Mouse (Mus musculus) stomach, embryonic 15.5 days (tissue): Measurements from ENCODE around the gene Phactr2. TPM values are rescaled to one million over a fixed set of nuclear protein-coding genes. Genes with fewer than 3 reads are reported as not detected.

Experiments used
- ATAC-seq: fragments of 200-750 bp; cut with Nextera tagmentation; 2 replicates; pipeline ENCODE4 v1.8.0; 2017; ENCODE audit warnings: low read depth, moderate number of reproducible peaks, moderate TSS enrichment; ENCODE audit not compliant: insufficient read depth, low FRiP score
- H3K27ac ChIP-seq: fragments of 300-500 bp; sonication (generic); 2 replicates; pipeline ENCODE4 v1.5.1; 2015; ENCODE audit warnings: mild to moderate bottlenecking, inconsistent platforms
- H3K27me3 ChIP-seq: fragments of 300-500 bp; sonication (generic); replicated peaks from 2 replicates; pipeline ENCODE4 v1.6.1; 2015; ENCODE audit warnings: inconsistent platforms
- H3K36me3 ChIP-seq: fragments of 300-500 bp; sonication (generic); 2 replicates; pipeline ENCODE4 v1.6.1; 2015; ENCODE audit warnings: inconsistent platforms
- H3K4me1 ChIP-seq: fragments of 300-500 bp; sonication (generic); 2 replicates; pipeline ENCODE4 v1.6.1; 2015; ENCODE audit warnings: inconsistent platforms
- H3K4me2 ChIP-seq: fragments of 300-500 bp; sonication (generic); 2 replicates; pipeline ENCODE4 v1.6.1; 2015; ENCODE audit warnings: mild to moderate bottlenecking, inconsistent platforms
- H3K4me3 ChIP-seq: fragments of 300-500 bp; sonication (generic); replicated peaks from 2 replicates; pipeline ENCODE4 v1.5.1; 2015; ENCODE audit warnings: inconsistent platforms
- H3K9ac ChIP-seq: fragments of 300-500 bp; sonication (generic); 2 replicates; pipeline ENCODE4 v1.6.1; 2015; ENCODE audit warnings: inconsistent platforms
- H3K9me3 ChIP-seq: fragments of 300-500 bp; sonication (generic); 2 replicates; pipeline ENCODE4 v1.6.1; 2016; ENCODE audit warnings: inconsistent platforms
- WGBS: fragments of 180-500 bp; shearing (Covaris S2); methylation state at CpG from one replicate; pipeline ENCODE4 v1.1.7; 2015; 5-methylcytosine and 5-hydroxymethylcytosine counted together
- polyA plus RNA-seq: library from polyadenylated mRNA; unstranded; fragments of >200 nt; fragmentation: Nextera tagmentation; extraction: Ambion mirVana; gene quantifications from 2 replicates; pipeline ENCODE4 v1.2.1, GENCODE M21; 2015

The Phactr2 gene
- polyA plus RNA-seq, 1 experiment from 2014 or later, result 29.4 TPM

GRCm38 (mm10) chr10:13230716-13231115 lies 243.5 kb downstream of the Phactr2 start:
- 84% methylated on average over 7 of the region's 7 CpGs for WGBS
- Histone ChIP-seq H3K4me2 (no peak overlapping the region), H3K27ac (no peak overlapping the region), H3K4me3 (no peak overlapping the region), H3K27me3 (no peaks in the 10 kb centered on the region), H3K9me3 (no peaks in the 10 kb centered on the region), H3K4me1 (no peaks in the 10 kb centered on the region), H3K9ac (no peak overlapping the region), H3K36me3 (peaks cover 4% of the 10 kb centered on the region; the same call in 1 of the 2 replicates)
- no peak for ATAC-seq

- Histone ChIP-seq H3K36me3 (peaks cover 5% of the 10 kb centered on the region; the same call in 1 of the 2 replicates), H3K4me3 (no peak overlapping the region), H3K4me2 (no peak overlapping the region), H3K4me1 (no peaks in the 10 kb centered on the region), H3K9ac (no peak overlapping the region), H3K27ac (no peak overlapping the region), H3K9me3 (no peaks in the 10 kb centered on the region), H3K27me3 (no peaks in the 10 kb centered on the region)
- WGBS, result 85% methylated on average over 7 of the region's 7 CpGs
- ATAC-seq, result no peak
Measured at GRCm38 (mm10) chr10:13225377-13226063, 248.7 kb downstream of the Phactr2 start.

GRCm38 (mm10) chr10:13222135-13222534 lies 252.1 kb downstream of the Phactr2 start:
- ATAC-seq, result no peak
- Histone ChIP-seq H3K9me3 (no peaks in the 10 kb centered on the region), H3K27me3 (no peaks in the 10 kb centered on the region), H3K4me2 (no peak overlapping the region), H3K36me3 (peaks cover 5% of the 10 kb centered on the region; the same call in 1 of the 2 replicates), H3K4me1 (no peaks in the 10 kb centered on the region), H3K27ac (no peak overlapping the region), H3K4me3 (no peak overlapping the region), H3K9ac (no peak overlapping the region)
- WGBS, result 75% methylated on average over 3 of the region's 3 CpGs

GRCm38 (mm10) chr10:13220061-13220460 lies 254.2 kb downstream of the Phactr2 start:
- ATAC-seq, result no peak
- Histone ChIP-seq H3K9ac (no peak overlapping the region), H3K4me1 (no peaks in the 10 kb centered on the region), H3K27me3 (no peaks in the 10 kb centered on the region), H3K36me3 (peaks cover 5% of the 10 kb centered on the region; the same call in 1 of the 2 replicates), H3K27ac (no peak overlapping the region), H3K9me3 (no peaks in the 10 kb centered on the region), H3K4me3 (no peak overlapping the region), H3K4me2 (no peak overlapping the region)
- 69% methylated on average over 1 of the region's 1 CpGs for WGBS

DNA sequence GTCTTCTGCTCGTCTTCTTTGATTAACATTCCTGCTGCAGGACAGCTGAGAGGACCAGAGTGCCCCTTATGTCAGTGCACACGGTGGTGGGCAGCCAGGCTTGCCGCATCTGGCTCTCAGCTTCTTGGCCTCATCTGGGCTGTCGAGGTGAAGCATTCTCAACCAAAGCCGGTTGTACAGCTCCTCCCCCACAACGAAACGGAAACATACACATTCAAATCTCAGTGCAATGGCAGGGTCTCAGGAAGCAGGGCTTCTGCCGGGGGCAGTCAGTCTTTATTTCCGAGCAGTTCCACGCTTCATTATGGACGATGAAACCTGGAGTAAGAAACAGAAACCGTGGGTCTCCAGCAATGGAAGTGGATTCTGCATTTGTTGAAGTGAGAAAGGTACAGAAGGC lies 260.3 kb downstream of the Phactr2 start:
- ATAC-seq, result no peak
- Histone ChIP-seq H3K9me3 (no peaks in the 10 kb centered on the region), H3K4me3 (no peak overlapping the region), H3K27ac (peak overlapping the region; percentile 58), H3K36me3 (no peaks in the 10 kb centered on the region), H3K9ac (no peak overlapping the region), H3K4me1 (peaks cover 11% of the 10 kb centered on the region), H3K4me2 (no peak overlapping the region), H3K27me3 (no peaks in the 10 kb centered on the region)
- 58% methylated on average over 12 of the region's 12 CpGs for WGBS

GRCm38 (mm10) chr10:13212829-13213228 lies 261.4 kb downstream of the Phactr2 start:
- H3K27me3 ChIP-seq, result no peaks in the 10 kb centered on the region

DNA sequence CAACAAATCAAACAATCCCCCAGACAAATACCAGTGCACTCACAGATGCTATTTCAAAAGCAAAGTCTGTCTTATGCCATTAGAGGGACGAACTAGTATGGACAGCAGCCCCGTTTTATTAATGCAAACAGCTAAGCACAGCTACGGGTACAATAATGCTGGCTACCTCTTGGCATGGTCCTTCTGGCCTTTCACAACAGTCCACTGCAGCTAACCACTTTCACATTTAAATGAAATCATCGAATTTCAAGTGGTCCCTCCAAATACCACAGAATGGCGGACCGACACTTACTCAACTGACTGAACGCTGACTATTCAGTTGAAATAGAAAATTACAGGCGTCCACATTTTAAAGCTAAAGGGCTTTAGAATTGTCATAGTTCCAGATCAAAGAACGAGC lies 261.9 kb downstream of the Phactr2 start:
- no peak for ATAC-seq
- H3K27ac ChIP-seq, result peak overlapping the region; percentile 60; the same call in 1 of the 2 replicates

More at GRCm38 (mm10) chr10:13212829-13213228, 261.4 kb downstream of the Phactr2 start:
- no peak overlapping the region for H3K4me2 ChIP-seq
- H3K4me3 ChIP-seq, result no peak overlapping the region
- peaks cover 11% of the 10 kb centered on the region for H3K4me1 ChIP-seq
- no peaks in the 10 kb centered on the region for H3K9me3 ChIP-seq
- no peak overlapping the region for H3K9ac ChIP-seq
- WGBS, result 36% methylated on average over 6 of the region's 6 CpGs
- no peak for ATAC-seq
- H3K36me3 ChIP-seq, result no peaks in the 10 kb centered on the region
- peak overlapping the region; percentile 60; the same call in 1 of the 2 replicates for H3K27ac ChIP-seq

DNA sequence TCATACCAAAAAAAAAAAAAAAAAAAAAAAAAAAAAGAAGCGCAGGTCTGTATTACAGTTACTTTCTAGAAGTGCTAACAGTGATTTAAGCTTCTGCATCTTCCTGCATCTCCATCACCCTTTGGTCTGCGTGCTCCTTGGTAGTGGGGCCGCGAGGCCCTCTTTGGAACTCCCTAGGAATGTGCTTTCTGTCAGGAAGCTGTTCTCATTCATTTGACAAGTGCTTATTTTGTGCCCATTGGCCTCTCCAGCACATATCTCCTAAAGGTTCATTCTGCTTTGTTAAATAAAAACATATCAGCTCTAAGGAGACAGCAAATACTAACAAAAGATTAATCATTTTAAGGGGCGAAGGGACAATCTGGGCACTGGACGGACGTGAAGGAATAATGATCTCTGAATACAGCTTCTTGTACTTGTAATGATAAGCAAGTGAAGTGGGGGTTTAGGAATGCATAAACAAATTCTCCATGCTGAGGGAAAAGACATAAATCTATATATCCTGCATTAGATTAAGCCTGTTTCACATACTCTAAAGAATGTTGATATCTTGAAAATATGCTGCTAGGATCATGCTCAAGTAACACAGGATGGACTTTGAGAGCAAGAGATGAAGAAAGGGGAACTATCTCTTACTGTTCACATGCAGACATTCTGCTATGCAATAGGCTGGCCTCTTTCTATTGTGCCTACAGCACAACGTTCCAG lies 264.1 kb downstream of the Phactr2 start:
- 25% methylated on average over 8 of the region's 8 CpGs for WGBS
- ATAC-seq, result peak; percentile 71; the same call in 1 of the 2 replicates

More for the DNA sequence above, 261.9 kb downstream of the Phactr2 start:
- no peaks in the 10 kb centered on the region for H3K36me3 ChIP-seq
- no peak overlapping the region for H3K4me2 ChIP-seq
- H3K4me3 ChIP-seq, result no peak overlapping the region
- H3K27me3 ChIP-seq, result no peaks in the 10 kb centered on the region
- H3K4me1 ChIP-seq, result peaks cover 11% of the 10 kb centered on the region
- WGBS, result 64% methylated on average over 9 of the region's 9 CpGs
- H3K9ac ChIP-seq, result no peak overlapping the region
- no peaks in the 10 kb centered on the region for H3K9me3 ChIP-seq

DNA sequence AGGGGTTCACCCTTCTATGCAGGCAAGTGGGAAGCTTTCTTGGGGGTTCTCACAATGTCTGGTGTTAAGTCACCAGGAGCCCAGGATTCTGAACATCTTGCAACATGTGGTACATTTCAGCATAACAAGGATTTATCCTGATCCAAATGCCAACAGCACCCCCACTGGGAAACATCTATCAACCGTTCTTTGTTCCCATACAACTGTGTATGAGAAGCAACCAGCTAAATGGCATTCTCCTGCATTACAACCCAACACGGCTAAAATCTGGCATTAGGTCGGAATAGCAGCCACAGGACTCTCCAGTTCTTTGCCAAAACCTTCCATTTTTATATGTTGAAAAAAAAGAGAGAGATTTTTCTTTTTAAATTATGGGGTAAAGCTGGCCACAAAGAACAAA lies 264.7 kb downstream of the Phactr2 start:
- no peak overlapping the region for H3K4me3 ChIP-seq
- peak overlapping the region; percentile 46; the same call in 1 of the 2 replicates for H3K27ac ChIP-seq
- no peaks in the 10 kb centered on the region for H3K27me3 ChIP-seq

More for the DNA sequence above, 264.1 kb downstream of the Phactr2 start:
- H3K27me3 ChIP-seq, result no peaks in the 10 kb centered on the region
- H3K36me3 ChIP-seq, result no peaks in the 10 kb centered on the region
- H3K9me3 ChIP-seq, result no peaks in the 10 kb centered on the region
- H3K4me2 ChIP-seq, result no peak overlapping the region
- no peak overlapping the region for H3K9ac ChIP-seq
- H3K27ac ChIP-seq, result peak overlapping the region; percentile 77
- H3K4me3 ChIP-seq, result no peak overlapping the region
- peaks cover 11% of the 10 kb centered on the region for H3K4me1 ChIP-seq

DNA sequence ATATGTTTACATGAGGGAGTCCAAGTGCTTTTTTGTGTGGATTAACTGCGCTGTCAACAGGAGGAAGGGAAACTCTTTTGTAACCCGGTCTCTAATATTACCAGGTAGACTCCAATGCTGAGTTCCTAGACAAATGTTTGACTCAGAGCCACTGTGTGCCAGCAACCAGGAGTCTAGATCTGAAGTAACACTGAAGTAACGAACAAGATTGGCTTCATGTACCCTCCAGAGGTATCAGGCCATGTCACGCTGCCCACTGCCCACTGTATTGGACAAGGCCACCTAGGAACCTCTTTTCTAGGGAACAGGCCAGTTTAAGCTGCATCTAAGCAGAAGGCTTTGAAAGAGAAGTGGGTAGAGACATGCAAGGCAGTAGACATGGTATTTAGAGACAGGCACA lies 265.2 kb downstream of the Phactr2 start:
- Histone ChIP-seq H3K27ac (peak overlapping the region; percentile 46; the same call in 1 of the 2 replicates), H3K4me1 (peaks cover 7% of the 10 kb centered on the region), H3K9ac (no peak overlapping the region), H3K9me3 (no peaks in the 10 kb centered on the region), H3K4me3 (no peak overlapping the region), H3K4me2 (no peak overlapping the region), H3K36me3 (no peaks in the 10 kb centered on the region), H3K27me3 (no peaks in the 10 kb centered on the region)
- no peak for ATAC-seq
- WGBS, result 71% methylated on average over 4 of the region's 4 CpGs

More for the DNA sequence above, 264.7 kb downstream of the Phactr2 start:
- WGBS, result 54% methylated on average over 3 of the region's 3 CpGs
- Histone ChIP-seq H3K9me3 (no peaks in the 10 kb centered on the region), H3K4me2 (no peak overlapping the region), H3K9ac (no peak overlapping the region), H3K4me1 (peaks cover 11% of the 10 kb centered on the region), H3K36me3 (no peaks in the 10 kb centered on the region)
- ATAC-seq, result no peak

DNA sequence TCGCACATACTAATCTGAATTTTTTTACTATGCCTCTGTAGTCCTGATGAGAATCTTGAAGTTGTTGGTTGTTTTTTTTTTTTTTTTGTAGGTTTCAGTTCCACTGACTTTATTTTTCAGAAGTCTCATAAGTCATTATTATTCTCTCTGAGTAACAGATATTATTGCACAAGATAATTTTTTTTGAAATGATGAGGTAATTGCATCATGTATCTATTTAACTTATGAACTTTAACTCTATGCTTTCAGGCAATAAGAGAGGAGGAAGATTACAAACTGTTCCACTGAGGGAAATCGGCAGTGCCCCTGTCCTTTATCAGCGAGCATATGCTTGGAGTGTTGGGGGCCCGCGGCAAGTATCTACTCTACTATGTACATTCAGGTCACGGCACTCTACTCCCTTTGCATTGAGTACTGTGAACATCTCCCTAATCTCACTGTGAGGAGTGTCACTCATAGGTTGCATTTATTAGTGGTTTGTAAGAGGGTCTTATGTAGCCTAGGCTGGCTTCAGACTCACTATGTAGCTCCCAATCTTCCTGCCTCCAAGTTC lies 272.4 kb downstream of the Phactr2 start:
- Histone ChIP-seq H3K36me3 (no peaks in the 10 kb centered on the region), H3K4me1 (no peaks in the 10 kb centered on the region), H3K9me3 (no peaks in the 10 kb centered on the region), H3K4me3 (no peak overlapping the region), H3K27me3 (no peaks in the 10 kb centered on the region), H3K27ac (no peak overlapping the region), H3K4me2 (no peak overlapping the region), H3K9ac (no peak overlapping the region)
- ATAC-seq, result peak; percentile 70; the same call in 1 of the 2 replicates
- 91% methylated on average over 6 of the region's 6 CpGs for WGBS

DNA sequence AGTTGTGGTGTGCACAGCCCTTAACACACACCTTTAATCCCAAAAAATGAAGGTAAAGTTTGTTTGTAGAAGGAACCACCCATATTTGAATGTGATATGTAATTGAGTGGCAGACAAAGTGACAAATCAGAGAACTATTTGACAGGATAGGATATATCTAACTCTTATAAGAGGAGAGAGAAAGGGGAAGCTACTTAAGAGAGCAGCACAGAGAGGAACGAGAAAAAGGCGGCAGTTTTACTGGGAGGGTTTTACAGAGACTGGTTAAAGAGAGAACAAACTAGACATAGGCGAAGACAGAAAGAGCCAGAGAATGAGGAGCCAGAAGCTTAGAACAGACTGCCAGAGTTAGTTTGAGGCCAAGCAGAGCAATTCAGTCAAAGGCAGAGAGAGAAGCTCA lies 273.4 kb downstream of the Phactr2 start:
- Histone ChIP-seq H3K9ac (no peak overlapping the region), H3K36me3 (no peaks in the 10 kb centered on the region), H3K4me2 (no peak overlapping the region), H3K4me1 (no peaks in the 10 kb centered on the region), H3K27ac (no peak overlapping the region), H3K9me3 (no peaks in the 10 kb centered on the region), H3K4me3 (no peak overlapping the region), H3K27me3 (no peaks in the 10 kb centered on the region)
- WGBS, result 91% methylated on average over 3 of the region's 3 CpGs
- ATAC-seq, result no peak
